Mouse (Mus musculus) liver, postnatal 0 days (tissue): ENCODE results near the gene Lnx2. TPM values are rescaled to one million over a fixed set of nuclear protein-coding genes. Genes with fewer than 3 reads are reported as not detected.

Experiments used
- ATAC-seq: fragments of 200-750 bp; cut with Nextera tagmentation; 2 replicates; pipeline ENCODE4 v1.8.0; 2017; ENCODE audit warnings: mild to moderate bottlenecking, moderate library complexity
- DNase-seq: peaks from one replicate; pipeline ENCODE4 v3.0.0-alpha.2; 2016
- H3K27ac ChIP-seq: fragments of 300-500 bp; sonication (generic); 2 replicates; pipeline ENCODE4 v1.5.1; 2014; ENCODE audit warnings: antibody characterized with exemption, moderate library complexity, mild to moderate bottlenecking, low read depth
- H3K27me3 ChIP-seq: fragments of 300-500 bp; sonication (generic); 2 replicates; pipeline ENCODE4 v1.6.1; 2014; ENCODE audit warnings: low read length, control low read depth, mixed read lengths; ENCODE audit not compliant: insufficient read depth
- H3K36me3 ChIP-seq: fragments of 300-500 bp; sonication (generic); replicated peaks from 2 replicates; pipeline ENCODE4 v1.6.1; 2014; ENCODE audit warnings: mild to moderate bottlenecking, control low read depth, low read length, moderate library complexity, mixed read lengths; ENCODE audit not compliant: insufficient read depth
- H3K4me1 ChIP-seq: fragments of 300-500 bp; sonication (generic); 2 replicates; pipeline ENCODE4 v1.6.1; 2014; ENCODE audit warnings: antibody characterized with exemption, mild to moderate bottlenecking, control low read depth; ENCODE audit not compliant: insufficient read depth
- H3K4me2 ChIP-seq: fragments of 300-500 bp; sonication (generic); 2 replicates; pipeline ENCODE4 v1.6.1; 2014; ENCODE audit warnings: low read depth, mild to moderate bottlenecking, low read length, moderate library complexity, mixed read lengths
- H3K4me3 ChIP-seq: fragments of 300-500 bp; sonication (generic); 2 replicates; pipeline ENCODE4 v1.5.1; 2014; ENCODE audit warnings: low read depth, low read length
- H3K9ac ChIP-seq: fragments of 300-500 bp; sonication (generic); replicated peaks from 2 replicates; pipeline ENCODE4 v1.6.1; 2014; ENCODE audit warnings: mild to moderate bottlenecking, moderate library complexity
- H3K9me3 ChIP-seq: fragments of 300-500 bp; sonication (generic); 2 replicates; pipeline ENCODE4 v1.6.1; 2016; ENCODE audit warnings: mild to moderate bottlenecking, control low read depth, low read length, mixed read lengths
- CTCF ChIP-seq: sonication (generic); IDR thresholded peaks from 2 replicates; pipeline ENCODE4 v1.5.1; 2016; ENCODE audit warnings: antibody characterized with exemption, low read depth
- EP300 ChIP-seq: IDR thresholded peaks from 2 replicates; pipeline ENCODE4 v1.6.1; 2016; ENCODE audit warnings: antibody characterized with exemption, low read depth, mild to moderate bottlenecking
- WGBS: fragments of 180-500 bp; shearing (Covaris S2); extraction: QIAGEN DNeasy Blood & Tissue Kit; methylation state at CpG from one replicate; pipeline ENCODE4 v1.1.7; 2014; ENCODE audit not compliant: insufficient replicate concordance; 5-methylcytosine and 5-hydroxymethylcytosine counted together
- polyA plus RNA-seq: library from polyadenylated mRNA; unstranded; fragments of >200 nt; fragmentation: Nextera tagmentation; extraction: Ambion mirVana; gene quantifications from 2 replicates; pipeline ENCODE4 v1.2.1, GENCODE M21; 2015

Lnx2 gene
- polyA plus RNA-seq, 1 experiment from 2014 or later, result 5.4 TPM

DNA sequence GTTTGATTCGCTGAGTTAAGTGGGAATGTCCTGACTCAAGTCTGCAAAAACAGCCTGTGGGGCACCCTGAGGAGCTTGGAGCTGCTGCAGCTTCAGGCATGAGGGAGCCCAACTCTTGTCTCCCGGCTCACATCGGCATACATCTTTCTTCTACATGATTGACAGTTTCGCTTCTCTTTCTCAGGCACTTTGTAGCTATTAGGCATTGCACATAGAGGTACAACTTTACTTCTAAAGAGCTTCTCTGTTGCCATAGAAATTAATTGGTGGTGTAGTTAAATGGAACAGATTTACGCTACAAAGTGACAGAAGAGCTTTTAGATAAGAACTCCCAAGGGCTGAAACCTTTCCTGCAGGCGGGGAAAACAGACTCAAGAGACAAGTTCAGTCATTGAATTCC, 62.5 kb downstream of the Lnx2 start:
- H3K27me3 ChIP-seq, result no peaks in the 10 kb centered on the region
- H3K9me3 ChIP-seq, result no peaks in the 10 kb centered on the region
- no peak overlapping the region for H3K9ac ChIP-seq
- TF ChIP-seq EP300 (no peak), CTCF (no peak)
- peaks cover 4% of the 10 kb centered on the region for H3K36me3 ChIP-seq
- DNase-seq (no peak), ATAC-seq (no peak)
- no peaks in the 10 kb centered on the region for H3K4me1 ChIP-seq
- no peak overlapping the region for H3K27ac ChIP-seq
- H3K4me2 ChIP-seq, result no peak overlapping the region
- 54% methylated on average over 6 of the region's 6 CpGs for WGBS
- H3K4me3 ChIP-seq, result no peak overlapping the region

- Histone ChIP-seq H3K36me3 (no peaks in the 10 kb centered on the region), H3K9ac (no peak overlapping the region), H3K4me1 (no peaks in the 10 kb centered on the region), H3K4me3 (no peak overlapping the region), H3K9me3 (no peaks in the 10 kb centered on the region), H3K27me3 (no peaks in the 10 kb centered on the region), H3K4me2 (no peak overlapping the region), H3K27ac (no peak overlapping the region)
- DNase-seq, result no peak
- TF ChIP-seq EP300 (no peak), CTCF (no peak)
- WGBS, result 76% methylated on average over 10 of the region's 10 CpGs
- no peak for ATAC-seq
Measured at GRCm38 (mm10) chr5:147011333-147011732, 65.1 kb downstream of the Lnx2 start.

- H3K4me1 ChIP-seq, result no peaks in the 10 kb centered on the region
- WGBS, result 72% methylated on average over 1 of the region's 1 CpGs
- DNase-seq, result no peak
- H3K27me3 ChIP-seq, result no peaks in the 10 kb centered on the region
- H3K4me2 ChIP-seq, result no peak overlapping the region
- H3K9me3 ChIP-seq, result peaks cover 2% of the 10 kb centered on the region
- no peak overlapping the region for H3K4me3 ChIP-seq
- no peak for TF ChIP-seq EP300
- peak; percentile 28; the same call in 1 of the 2 replicates for TF ChIP-seq CTCF
- no peak overlapping the region for H3K27ac ChIP-seq
- no peak overlapping the region for H3K9ac ChIP-seq
- no peaks in the 10 kb centered on the region for H3K36me3 ChIP-seq
- no peak for ATAC-seq
Measured at GRCm38 (mm10) chr5:147003303-147003702, 73.1 kb downstream of the Lnx2 start.

DNA sequence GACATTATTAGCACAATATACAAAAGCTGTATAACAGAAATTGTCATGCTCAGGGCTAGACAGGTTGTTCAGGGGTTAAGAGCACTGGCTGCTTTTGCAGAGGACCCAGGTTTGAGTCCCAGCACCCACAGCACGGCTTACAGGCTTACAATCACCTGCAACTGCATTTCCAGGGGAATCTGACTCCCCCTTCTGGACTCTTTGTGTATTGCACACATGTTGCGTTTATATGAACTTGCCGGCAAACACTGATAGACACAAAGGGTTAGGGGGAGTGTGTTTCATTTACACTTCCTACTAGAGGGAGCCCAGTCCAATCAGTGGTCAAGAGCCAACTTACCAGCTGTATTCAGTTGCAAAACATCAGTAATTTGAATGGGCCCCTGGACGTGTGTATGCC, 75.1 kb downstream of the Lnx2 start:
- Histone ChIP-seq H3K4me2 (no peak overlapping the region), H3K9me3 (peaks cover 2% of the 10 kb centered on the region), H3K9ac (no peak overlapping the region), H3K4me3 (no peak overlapping the region), H3K36me3 (no peaks in the 10 kb centered on the region), H3K4me1 (no peaks in the 10 kb centered on the region), H3K27me3 (no peaks in the 10 kb centered on the region), H3K27ac (no peak overlapping the region)
- ATAC-seq (no peak), DNase-seq (no peak)
- TF ChIP-seq EP300 (no peak), CTCF (peak; percentile 37)
- WGBS, result 82% methylated on average over 4 of the region's 4 CpGs

GRCm38 (mm10) chr5:146998802-146999201, 77.6 kb downstream of the Lnx2 start:
- H3K4me1 ChIP-seq, result no peaks in the 10 kb centered on the region
- no peak for ATAC-seq

DNA sequence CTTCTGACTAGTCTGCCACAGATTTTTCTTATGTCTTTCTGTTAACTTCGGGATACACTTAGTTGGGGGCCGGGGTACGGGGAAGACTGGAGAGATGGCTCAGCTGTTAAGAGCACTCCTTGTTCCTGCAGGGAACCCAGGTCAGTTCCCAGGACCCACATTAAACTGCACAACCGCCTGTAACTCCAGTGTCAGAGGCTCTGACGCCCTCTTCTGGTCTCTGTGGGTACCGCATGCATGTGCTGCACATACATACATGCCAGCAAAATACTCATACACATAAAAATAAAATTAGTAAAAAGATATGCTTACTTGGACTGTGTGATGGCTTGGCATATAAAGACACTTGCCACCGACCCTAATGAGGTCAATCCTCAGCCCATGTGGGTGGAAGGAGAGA, 79.6 kb downstream of the Lnx2 start:
- H3K4me1 ChIP-seq, result no peaks in the 10 kb centered on the region
- ATAC-seq (no peak), DNase-seq (no peak)
- H3K9me3 ChIP-seq, result no peaks in the 10 kb centered on the region
- 78% methylated on average over 7 of the region's 7 CpGs for WGBS
- no peak overlapping the region for H3K9ac ChIP-seq
- H3K4me3 ChIP-seq, result no peak overlapping the region
- no peak overlapping the region for H3K4me2 ChIP-seq
- H3K27me3 ChIP-seq, result no peaks in the 10 kb centered on the region
- no peaks in the 10 kb centered on the region for H3K36me3 ChIP-seq
- H3K27ac ChIP-seq, result no peak overlapping the region
- 0 out of 2 replicates have a peak, but pooled peaks have one; percentile 21 for TF ChIP-seq CTCF
- no peak for TF ChIP-seq EP300

More at GRCm38 (mm10) chr5:146998802-146999201, 77.6 kb downstream of the Lnx2 start:
- H3K27me3 ChIP-seq, result no peaks in the 10 kb centered on the region
- DNase-seq, result no peak
- no peak overlapping the region for H3K4me3 ChIP-seq
- peaks cover 2% of the 10 kb centered on the region for H3K9me3 ChIP-seq
- no peak overlapping the region for H3K4me2 ChIP-seq
- H3K27ac ChIP-seq, result no peak overlapping the region
- TF ChIP-seq EP300 (no peak), CTCF (peak; percentile 25; the same call in 1 of the 2 replicates)
- H3K9ac ChIP-seq, result no peak overlapping the region
- WGBS, result 87% methylated on average over 12 of the region's 12 CpGs
- H3K36me3 ChIP-seq, result no peaks in the 10 kb centered on the region

- H3K4me2 ChIP-seq, result no peak overlapping the region
- no peak overlapping the region for H3K4me3 ChIP-seq
- H3K27me3 ChIP-seq, result no peaks in the 10 kb centered on the region
- no peaks in the 10 kb centered on the region for H3K9me3 ChIP-seq
- no peaks in the 10 kb centered on the region for H3K36me3 ChIP-seq
- H3K4me1 ChIP-seq, result no peaks in the 10 kb centered on the region
- WGBS, result 40% methylated on average over 6 of the region's 6 CpGs
- ATAC-seq, result no peak
- H3K27ac ChIP-seq, result no peak overlapping the region
- H3K9ac ChIP-seq, result no peak overlapping the region
- TF ChIP-seq EP300 (no peak), CTCF (no peak)
- no peak for DNase-seq
Measured at GRCm38 (mm10) chr5:146994973-146995372, 81.4 kb downstream of the Lnx2 start.
